In the genomic region with DNA sequence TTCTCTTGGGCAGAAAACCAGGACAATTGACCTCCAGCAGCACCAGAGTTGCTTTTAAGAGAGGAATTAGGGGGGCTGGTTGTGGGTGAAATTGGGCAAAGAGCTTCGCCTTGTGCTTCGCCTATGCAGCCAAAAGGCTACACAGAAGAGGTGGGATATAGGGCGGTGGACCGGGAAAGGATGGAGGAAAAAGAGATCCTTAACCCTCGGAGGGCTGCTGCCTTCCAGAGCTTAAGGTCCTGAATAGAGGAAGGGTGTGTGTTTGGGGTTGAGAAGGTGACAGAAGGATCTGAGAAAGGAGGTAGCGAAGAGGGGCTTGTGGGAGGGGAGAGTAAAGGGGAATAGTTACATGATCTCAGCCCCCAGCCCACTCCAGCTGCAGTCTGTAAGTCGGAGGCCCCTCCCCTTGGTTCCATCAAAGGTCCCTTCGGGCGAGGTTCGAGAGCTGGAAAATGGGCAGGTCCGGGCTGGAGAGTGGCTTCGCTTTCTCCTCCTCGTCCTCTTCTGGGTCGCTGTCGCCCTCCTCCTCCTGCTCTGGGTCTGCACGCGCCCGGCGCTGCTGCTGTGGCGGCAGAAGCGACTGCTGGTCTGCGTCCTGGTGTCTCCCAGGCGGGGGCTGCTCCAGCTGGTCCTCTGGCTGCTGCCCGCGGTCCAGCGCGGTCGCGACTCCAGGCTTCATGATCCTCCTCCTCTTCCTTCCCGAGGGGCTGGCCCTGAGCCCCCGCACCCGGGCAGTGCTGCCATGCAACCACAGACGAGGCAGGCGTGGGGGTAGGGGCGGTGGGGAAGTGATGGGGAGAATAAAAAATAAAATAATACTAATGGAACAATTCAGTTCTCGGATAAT, we compare ENCODE assay signal across 8 mouse cellular contexts. TPM values are rescaled to one million over a fixed set of nuclear protein-coding genes. Genes with fewer than 3 reads are reported as not detected.
A peak's percentile ranks its signal among the peaks of the same experiment; 100 is the strongest.
DNase-seq lines count a peak whose midpoint lies in the region; ATAC-seq lines count a peak whose summit lies in the region.

No protein-coding gene starts in this region.

- H3K4me3 ChIP-seq in heart, embryonic 14.5 days (ENCODE audit: control insufficient read depth in 1 of 2, insufficient read depth in 1 of 2, low read depth in 1 of 2, low read length in 2 of 2): peak overlapping the region in 1 of 2 experiments; percentile 31; a peak in 2 of 4 replicates
- peak overlapping the region; percentile 26 for H3K4me3 ChIP-seq in forebrain, embryonic 11.5 days (ENCODE audit: low read depth, low read length)
- peak overlapping the region; percentile 68 for H3K4me3 ChIP-seq in neural tube, embryonic 13.5 days

- no peak for DNase-seq in heart, adult 8-10 months (ENCODE audit: low spot score)
- DNase-seq in adrenal gland, postnatal 14 days: peak; percentile 21
- DNase-seq in forebrain, embryonic 11.5 days (ENCODE audit: low spot score): peak; percentile 63
- DNase-seq in layer of hippocampus, postnatal 36 days: peak; percentile 47 to 51
- DNase-seq in urinary bladder, postnatal 14 days (ENCODE audit: low spot score): no peak

- no peak overlapping the region for H3K27ac ChIP-seq in heart, embryonic 14.5 days (replicated peaks in 1 of 2; ENCODE audit: control insufficient read depth in 1 of 2, insufficient read depth in 1 of 2, low read depth in 2 of 2, low read length in 2 of 2)
- H3K27ac ChIP-seq in forebrain, embryonic 11.5 days (ENCODE audit: low read depth, low read length): no peak overlapping the region
- H3K27ac ChIP-seq in neural tube, embryonic 13.5 days (replicated peaks): peak overlapping the region; percentile 92

- no peak for ATAC-seq in heart, embryonic 14.5 days (ENCODE audit: insufficient number of reproducible peaks, insufficient read depth, low FRiP score, low read depth)
- peak; percentile 60; the same call in 1 of the 2 replicates for ATAC-seq in forebrain, embryonic 11.5 days (replicated peaks; ENCODE audit: low FRiP score)
- ATAC-seq in neural tube, embryonic 13.5 days (ENCODE audit: low read depth): peak; percentile 81
- no peak for ATAC-seq in activated CD4-positive, CD25-positive, alpha-beta regulatory T cell, adult 4 months

- H3K4me1 ChIP-seq in heart, embryonic 14.5 days (ENCODE audit: control insufficient read depth in 2 of 2, insufficient read depth in 2 of 2, low read length in 2 of 2): peaks cover 0 to 11% of the 10 kb centered on the region in 2 experiments; a peak in 2 of 4 replicates
- H3K4me1 ChIP-seq in forebrain, embryonic 11.5 days (replicated peaks; ENCODE audit: control insufficient read depth, insufficient read depth, low read length): peaks cover 5% of the 10 kb centered on the region; the same call in 1 of the 2 replicates
- peaks cover 65% of the 10 kb centered on the region for H3K4me1 ChIP-seq in neural tube, embryonic 13.5 days (replicated peaks)

- H3K36me3 ChIP-seq in heart, embryonic 14.5 days (ENCODE audit: control insufficient read depth, insufficient read depth, low read length): no peaks in the 10 kb centered on the region
- no peaks in the 10 kb centered on the region for H3K36me3 ChIP-seq in forebrain, embryonic 11.5 days (ENCODE audit: control insufficient read depth, insufficient read depth, low read length)
- no peaks in the 10 kb centered on the region for H3K36me3 ChIP-seq in neural tube, embryonic 13.5 days

- H3K27me3 ChIP-seq in heart, embryonic 14.5 days (ENCODE audit: control insufficient read depth, insufficient read depth, low read length): peaks cover 57% of the 10 kb centered on the region
- peaks cover 17% of the 10 kb centered on the region for H3K27me3 ChIP-seq in forebrain, embryonic 11.5 days (ENCODE audit: control insufficient read depth, insufficient read depth, low read length)
- H3K27me3 ChIP-seq in neural tube, embryonic 13.5 days: 0 out of 2 replicates have a peak, but pooled peaks cover 8% of the 10 kb centered on the region

- 3% methylated on average over 35 of the region's 36 CpGs for WGBS in heart, embryonic 14.5 days
- WGBS in forebrain, embryonic 11.5 days: 2% methylated on average over 35 of the region's 36 CpGs
- 2% methylated on average over 36 of the region's 36 CpGs for WGBS in neural tube, embryonic 13.5 days

- H3K9ac ChIP-seq in heart, embryonic 14.5 days (ENCODE audit: low read length): no peak overlapping the region
- H3K9ac ChIP-seq in forebrain, embryonic 11.5 days (ENCODE audit: low read length): peak overlapping the region; percentile 41
- peak overlapping the region; percentile 87 for H3K9ac ChIP-seq in neural tube, embryonic 13.5 days

- peak overlapping the region; percentile 61 for H3K4me2 ChIP-seq in heart, embryonic 14.5 days (ENCODE audit: low read length)
- peak overlapping the region; percentile 54 for H3K4me2 ChIP-seq in forebrain, embryonic 11.5 days (ENCODE audit: low read depth, low read length, severe bottlenecking)
- peak overlapping the region; percentile 66 for H3K4me2 ChIP-seq in neural tube, embryonic 13.5 days

- no peaks in the 10 kb centered on the region for H3K9me3 ChIP-seq in heart, embryonic 14.5 days (ENCODE audit: control insufficient read depth, low read length)
- no peaks in the 10 kb centered on the region for H3K9me3 ChIP-seq in forebrain, embryonic 11.5 days (ENCODE audit: control insufficient read depth, low read length)
- no peaks in the 10 kb centered on the region for H3K9me3 ChIP-seq in neural tube, embryonic 13.5 days

RNA-seq across cellular contexts. Expression of a gene that starts 0.8 kb away (rescaled TPM):
- 0.05 TPM in 1 of 2 replicates, not detected in the other for polyA plus RNA-seq in heart, embryonic 14.5 days (2014; fragmentation: Nextera tagmentation; extraction: Ambion mirVana)
- total RNA-seq in heart, adult 8-10 months (2022): not detected
- 0.78 and 1.7 TPM in 2 replicates for total RNA-seq in adrenal gland, postnatal 14 days (2021)
- polyA plus RNA-seq in forebrain, embryonic 11.5 days (2014; fragmentation: Nextera tagmentation; extraction: Ambion mirVana): 0.15 TPM in 2 replicates
- 10 to 100 TPM; 19.1 to 21.4 TPM for total RNA-seq in layer of hippocampus, postnatal 36 days (2021)
- 7.2 and 7.8 TPM in 2 replicates for polyA plus RNA-seq in neural tube, embryonic 13.5 days (2015; fragmentation: Nextera tagmentation; extraction: Ambion mirVana)
- not detected for polyA plus RNA-seq in activated CD4-positive, CD25-positive, alpha-beta regulatory T cell, adult 4 months (2017; shearing (Covaris generic))

RNA-seq across cellular contexts. Expression of a gene that starts 47.1 kb away (rescaled TPM):
- polyA plus RNA-seq in heart, embryonic 14.5 days (2014; fragmentation: Nextera tagmentation; extraction: Ambion mirVana): 17.0 and 18.8 TPM in 2 replicates
- 10 to 100 TPM; 28.2 to 32.2 (median 29.4) TPM for total RNA-seq in heart, adult 8-10 months (2022)
- total RNA-seq in adrenal gland, postnatal 14 days (2021): 33.7 and 37.4 TPM in 2 replicates
- 29.9 and 34.1 TPM in 2 replicates for polyA plus RNA-seq in forebrain, embryonic 11.5 days (2014; fragmentation: Nextera tagmentation; extraction: Ambion mirVana)
- total RNA-seq in layer of hippocampus, postnatal 36 days (2021): 10 to 100 TPM; 58.8 to 63.1 TPM
- 23.1 and 24.0 TPM in 2 replicates for polyA plus RNA-seq in neural tube, embryonic 13.5 days (2015; fragmentation: Nextera tagmentation; extraction: Ambion mirVana)
- polyA plus RNA-seq in activated CD4-positive, CD25-positive, alpha-beta regulatory T cell, adult 4 months (2017; shearing (Covaris generic)): 10 to 100 TPM; 13.7 to 15.9 TPM

Comparison
In these comparisons a context has a peak if more than half of its experiments do, and no peak if none do; other contexts are left out.
1. ATAC-seq: peak in forebrain, embryonic 11.5 days (single experiment) and neural tube, embryonic 13.5 days (single experiment); none in heart, embryonic 14.5 days (single experiment) and activated CD4-positive, CD25-positive, alpha-beta regulatory T cell, adult 4 months (single experiment).
2. DNase-seq: peak in adrenal gland, postnatal 14 days (single experiment), forebrain, embryonic 11.5 days (single experiment) and layer of hippocampus, postnatal 36 days (2 of 2); none in heart, adult 8-10 months (single experiment) and urinary bladder, postnatal 14 days (single experiment).
3. Peak in every context shown above with its lines, with median percentiles within 50 percentile points of each other: H3K4me2 ChIP-seq.